Mouse (Mus musculus): Measurements from ENCODE around the gene Gpr141.

Gene Gpr141

GRCm38 (mm10) chr13:19730826-19731225 lies 93.2 kb downstream of the Gpr141 start:
- DNase-seq (ENCODE audit: low read depth, low spot score): peak; percentile 7

DNA sequence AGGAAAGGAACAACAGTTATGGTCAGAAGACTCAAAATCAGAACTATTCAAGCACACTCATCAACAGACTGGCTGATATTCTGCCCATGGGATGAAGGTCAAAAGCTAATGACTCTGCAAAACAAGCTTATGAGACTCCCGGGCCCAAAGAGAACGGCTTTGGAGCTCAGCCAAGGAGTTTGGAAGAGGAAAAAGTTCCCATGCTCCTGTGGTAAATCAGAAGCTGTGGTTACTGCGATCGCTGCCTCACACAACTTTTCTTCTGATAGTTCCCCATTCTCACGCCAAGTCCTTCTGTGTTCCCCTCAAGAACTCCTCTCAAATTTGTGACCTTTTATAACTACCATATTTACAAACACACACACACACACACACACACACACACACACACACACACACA lies 105.1 kb downstream of the Gpr141 start:
- DNase-seq (ENCODE audit: low read depth, low spot score): no peak

GRCm38 (mm10) chr13:19717201-19717600 lies 106.9 kb downstream of the Gpr141 start:
- peak; percentile 7 for DNase-seq (ENCODE audit: low read depth, low spot score)

- no peak for DNase-seq (ENCODE audit: low read depth, low spot score)
Measured at GRCm38 (mm10) chr13:19703806-19704205, 120.3 kb downstream of the Gpr141 start.

DNA sequence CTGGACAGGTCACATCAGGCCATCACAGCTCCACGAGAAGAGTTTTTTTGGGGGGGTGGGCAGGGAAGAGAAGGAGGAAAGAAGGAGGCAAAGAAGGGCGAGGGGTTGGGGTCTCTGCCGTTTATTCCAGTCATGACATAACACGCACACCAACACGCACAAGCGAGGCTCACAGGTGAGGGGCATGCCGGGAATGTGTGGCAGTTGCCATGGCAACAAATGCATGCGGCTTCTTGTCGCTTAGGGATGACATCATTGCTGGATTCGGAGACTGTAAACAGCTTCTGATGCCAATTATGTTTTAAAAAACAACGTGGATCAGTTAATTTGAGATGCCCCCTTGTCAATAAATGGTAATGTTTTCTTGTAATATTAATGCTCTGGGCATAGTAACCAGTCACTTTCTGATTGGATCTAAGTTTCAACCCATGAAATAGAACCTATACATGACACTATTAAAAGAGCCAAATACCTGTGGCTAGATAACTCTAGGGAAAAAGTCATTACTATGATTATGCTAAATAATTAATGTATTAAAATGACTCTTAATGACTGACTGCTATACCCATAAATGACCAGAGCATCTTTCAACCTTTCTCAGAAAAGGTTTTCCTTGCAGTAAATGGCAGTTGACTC lies 122.5 kb downstream of the Gpr141 start:
- DNase-seq (ENCODE audit: low read depth, low spot score): peak; percentile 84

- DNase-seq (ENCODE audit: low read depth, low spot score): peak; percentile 10
Measured at GRCm38 (mm10) chr13:19700733-19701442, 123.2 kb downstream of the Gpr141 start.
